Mouse (Mus musculus) urinary bladder, postnatal 14 days (tissue): ENCODE results near the gene Olfr1294.

Experiments
- DNase-seq: peaks from one replicate; pipeline ENCODE4 v3.0.0; 2021; ENCODE audit warnings: low spot score

Olfr1294 gene

GRCm38 (mm10) chr2:111540191-111540590, at the start of gene Olfr1294:
Gene Olfr1294, minus strand, starts transcription at chr2:111540291.
- no peak for DNase-seq

DNA sequence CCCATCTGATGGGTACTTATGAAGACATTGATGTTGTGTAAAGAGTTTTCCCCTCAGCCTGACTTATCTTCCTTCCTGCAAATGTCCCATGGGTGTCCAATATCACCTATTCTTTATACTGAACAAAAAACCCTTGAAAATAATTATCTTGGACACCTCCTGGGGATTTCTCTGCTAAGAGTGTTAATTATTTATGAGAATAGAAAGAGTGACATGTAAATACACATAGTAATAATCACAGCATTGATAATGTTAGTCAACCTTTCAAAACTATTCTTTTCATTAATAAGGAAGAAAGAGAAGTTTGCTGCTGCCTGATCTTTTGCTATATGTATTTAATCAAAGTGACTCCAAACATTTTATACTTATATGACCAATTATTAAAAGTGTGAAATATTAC, 29.5 kb upstream of the Olfr1294 start, which contains the start of gene Olfr1295:
Gene Olfr1295, minus strand, starts transcription at position 101 of the 400 bp plus-strand sequence.
- DNase-seq, result no peak

DNA sequence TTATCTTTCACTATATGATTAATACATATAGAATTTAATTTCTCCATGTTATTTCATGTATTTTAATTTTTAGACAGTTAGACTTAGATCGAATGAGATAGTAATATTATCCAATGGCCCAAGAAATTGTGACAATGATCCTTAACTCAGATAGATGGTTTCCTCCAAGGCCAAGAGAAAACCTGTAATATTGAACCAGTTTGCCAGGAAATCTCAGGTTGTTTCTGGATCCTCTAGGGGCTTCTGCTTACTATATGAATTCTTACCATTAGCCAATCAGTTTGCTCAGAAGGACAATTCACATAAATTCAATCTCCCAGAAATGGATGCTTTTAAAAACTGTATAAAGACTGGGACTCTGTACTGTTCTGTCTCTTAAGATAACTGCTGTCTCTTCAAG, 15.2 kb downstream of the Olfr1294 start, which contains the start of gene Olfr1293-ps:
Gene Olfr1293-ps, plus strand, starts transcription at position 301 of the 400 bp plus-strand sequence.
- no peak for DNase-seq

DNA sequence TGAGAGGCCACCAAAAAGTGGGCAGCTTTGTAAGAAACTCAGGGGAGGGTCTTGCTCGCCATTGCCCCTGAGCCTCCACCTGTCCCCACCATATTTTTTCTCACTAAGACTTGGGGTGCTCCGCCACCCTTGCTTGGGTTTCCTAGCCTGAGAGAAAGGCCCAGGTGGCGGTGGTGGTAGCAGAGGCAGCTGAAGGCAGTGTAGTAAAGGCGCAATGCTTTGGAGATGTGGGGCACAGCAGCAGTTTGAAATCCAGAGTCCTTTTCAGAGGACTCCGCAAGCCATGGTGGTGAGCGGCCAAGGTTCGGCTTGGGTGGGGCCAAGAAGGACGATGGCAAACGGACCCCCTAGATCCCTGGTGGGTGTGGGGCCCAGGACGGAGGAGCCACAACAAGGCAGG, 22.6 kb downstream of the Olfr1294 start:
- no peak for DNase-seq

DNA sequence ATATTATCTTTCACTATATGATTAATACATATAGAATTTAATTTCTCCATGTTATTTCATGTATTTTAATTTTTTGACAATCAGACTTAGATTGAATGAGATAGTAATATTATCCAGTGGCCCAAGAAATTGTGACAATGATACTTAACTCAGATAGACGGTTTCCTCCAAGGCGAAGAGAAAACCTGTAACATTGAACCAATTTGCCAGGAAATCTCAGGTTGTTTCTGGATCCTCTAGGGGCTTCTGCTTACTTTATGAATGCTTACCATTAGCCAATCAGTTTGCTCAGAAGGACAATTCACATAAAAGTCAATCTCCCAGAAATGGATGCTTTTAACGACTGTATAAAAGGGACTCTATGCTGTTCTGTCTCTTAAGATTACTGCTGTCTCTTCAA, 43.2 kb downstream of the Olfr1294 start, which contains the start of gene Olfr1291-ps1:
Gene Olfr1291-ps1, plus strand, starts transcription at position 301 of the 400 bp plus-strand sequence.
- DNase-seq, result no peak

- no peak for DNase-seq
These were observed 46.4 kb downstream of the Olfr1294 start, which contains the start of gene Olfr1290 for GRCm38 (mm10) chr2:111493729-111494128. Gene Olfr1290, minus strand, starts transcription at chr2:111493829.
